Mouse (Mus musculus): ENCODE measurements around the gene Slc45a1. TPM values are rescaled to one million over a fixed set of nuclear protein-coding genes. Genes with fewer than 3 reads are reported as not detected.

Gene Slc45a1
- not detected in 2 replicates for total RNA-seq (2015; ENCODE audit: low replicate concordance)
- total RNA-seq (2017; ENCODE audit: low replicate concordance), result not detected in 2 replicates

DNA sequence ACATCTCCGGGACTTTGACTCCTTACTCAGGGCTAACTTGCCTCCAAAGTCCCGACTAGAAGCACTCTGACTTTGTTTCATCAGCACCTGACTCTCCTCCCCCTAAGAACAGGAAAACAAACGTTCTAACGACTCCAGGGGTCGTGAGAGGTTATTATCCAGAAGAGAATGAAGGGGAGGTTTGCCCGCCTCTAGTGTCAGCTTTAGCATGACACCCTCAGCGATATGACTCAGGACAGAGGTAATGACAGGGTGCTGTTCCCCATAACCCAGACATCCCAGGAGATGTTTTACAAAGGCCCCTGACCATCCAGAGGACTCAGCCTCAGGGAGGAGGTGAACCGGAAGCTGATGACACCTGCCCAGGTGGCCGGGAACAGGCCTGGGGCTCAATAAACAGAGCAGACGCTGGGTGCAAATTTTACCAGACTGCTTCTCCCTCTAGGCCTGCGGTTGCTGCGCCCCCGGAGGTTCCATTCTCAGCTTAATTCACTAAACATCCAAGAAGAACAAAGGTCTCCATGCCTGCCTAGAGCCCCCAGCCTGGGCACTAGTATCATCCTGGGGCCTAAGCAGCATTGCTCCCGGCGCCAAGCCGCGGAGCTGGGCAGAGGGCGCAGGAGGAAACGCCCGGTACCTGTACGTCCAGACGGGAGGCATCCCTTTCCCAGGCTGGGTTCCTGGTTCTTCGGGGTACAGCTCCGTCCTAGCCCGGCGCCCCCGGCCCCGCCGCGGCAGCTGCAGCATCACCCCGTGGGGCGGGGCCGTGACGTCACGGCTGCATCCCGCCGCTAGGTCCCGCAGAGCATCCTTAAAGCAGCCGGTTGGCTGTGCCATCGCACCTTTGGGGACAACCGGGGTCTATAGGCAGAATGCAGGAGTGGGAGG lies at the start of gene Slc45a1:
Slc45a1 (minus strand) TSS at position 785 of the 888 bp plus-strand sequence.
- no peak for ATAC-seq (replicated peaks; ENCODE audit: low FRiP score, poor library complexity, severe bottlenecking)

GRCm38 (mm10) chr4:150700849-150701248 lies 48.9 kb upstream of the Slc45a1 start:
- ATAC-seq (replicated peaks; ENCODE audit: low FRiP score, poor library complexity, severe bottlenecking), result no peak

- ATAC-seq (replicated peaks; ENCODE audit: low FRiP score, poor library complexity, severe bottlenecking), result no peak
Measured at GRCm38 (mm10) chr4:150694434-150695108, 42.6 kb upstream of the Slc45a1 start.

- no peak for ATAC-seq (replicated peaks; ENCODE audit: low FRiP score, poor library complexity, severe bottlenecking)
Measured at GRCm38 (mm10) chr4:150692861-150693403, 41.0 kb upstream of the Slc45a1 start.

GRCm38 (mm10) chr4:150690759-150691158 lies 38.8 kb upstream of the Slc45a1 start:
- ATAC-seq (replicated peaks; ENCODE audit: low FRiP score, poor library complexity, severe bottlenecking), result no peak

- no peak for ATAC-seq (replicated peaks; ENCODE audit: low FRiP score, poor library complexity, severe bottlenecking)
Measured at GRCm38 (mm10) chr4:150689553-150689952, 37.6 kb upstream of the Slc45a1 start.

GRCm38 (mm10) chr4:150687126-150687753 lies 35.3 kb upstream of the Slc45a1 start:
- no peak for ATAC-seq (replicated peaks; ENCODE audit: low FRiP score, poor library complexity, severe bottlenecking)

DNA sequence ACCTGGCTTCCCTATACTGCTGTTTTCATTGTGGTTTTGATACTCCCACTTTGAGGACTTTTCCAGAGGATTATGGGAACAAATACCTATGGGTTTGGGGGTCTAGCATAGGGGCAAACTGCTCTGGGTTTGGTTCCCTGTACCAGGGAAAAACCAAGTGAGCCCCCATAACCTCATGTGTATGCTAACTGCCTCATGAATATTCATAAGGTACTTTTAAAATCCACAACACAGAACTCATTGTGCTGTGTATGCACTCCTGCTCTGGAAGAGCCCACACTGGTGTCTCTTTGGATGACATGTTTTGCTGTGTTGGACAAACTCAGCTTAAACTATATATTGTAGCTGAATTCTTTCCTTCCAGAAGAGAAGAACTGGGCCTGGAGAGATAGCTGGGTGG lies 34.6 kb upstream of the Slc45a1 start:
- ATAC-seq (replicated peaks; ENCODE audit: low FRiP score, poor library complexity, severe bottlenecking), result no peak

DNA sequence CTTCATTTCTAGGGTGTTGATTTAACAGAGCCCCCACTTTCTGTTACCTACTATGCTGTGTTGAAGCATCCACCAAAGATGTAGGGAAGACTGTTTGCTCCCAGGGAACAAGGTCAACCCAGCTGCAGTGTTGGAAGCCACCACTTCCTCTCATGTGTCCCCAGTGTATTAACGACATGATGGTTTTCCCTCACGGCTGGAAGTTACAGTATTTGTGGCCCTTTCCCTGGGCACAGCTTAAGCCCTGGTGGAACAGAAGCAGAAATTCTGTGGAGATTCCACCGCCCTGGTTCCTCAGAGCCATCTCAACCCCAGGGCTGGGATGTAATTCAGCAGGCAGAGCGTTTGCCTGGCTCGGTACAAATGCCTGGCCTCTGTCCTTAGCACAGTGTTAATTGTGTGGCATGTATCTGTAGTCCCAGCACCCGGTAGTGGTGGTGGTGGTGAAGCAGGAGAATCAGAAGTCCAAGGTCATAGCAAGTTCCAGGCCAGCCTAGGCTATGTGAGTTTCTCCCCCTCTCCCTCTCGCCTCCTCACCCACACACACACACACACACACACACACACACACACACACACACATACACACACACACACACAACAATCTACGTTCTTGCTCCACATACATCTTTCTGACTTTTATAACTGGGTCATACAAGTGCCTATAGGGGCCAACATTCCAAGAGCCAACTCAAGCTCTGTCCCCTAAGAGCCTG lies 34.0 kb upstream of the Slc45a1 start:
- ATAC-seq (replicated peaks; ENCODE audit: low FRiP score, poor library complexity, severe bottlenecking), result no peak

- no peak for ATAC-seq (replicated peaks; ENCODE audit: low FRiP score, poor library complexity, severe bottlenecking)
Measured at GRCm38 (mm10) chr4:150685043-150685777, 33.2 kb upstream of the Slc45a1 start.

- ATAC-seq (replicated peaks; ENCODE audit: low FRiP score, poor library complexity, severe bottlenecking), result no peak
Measured at GRCm38 (mm10) chr4:150680373-150680772, 28.4 kb upstream of the Slc45a1 start.

DNA sequence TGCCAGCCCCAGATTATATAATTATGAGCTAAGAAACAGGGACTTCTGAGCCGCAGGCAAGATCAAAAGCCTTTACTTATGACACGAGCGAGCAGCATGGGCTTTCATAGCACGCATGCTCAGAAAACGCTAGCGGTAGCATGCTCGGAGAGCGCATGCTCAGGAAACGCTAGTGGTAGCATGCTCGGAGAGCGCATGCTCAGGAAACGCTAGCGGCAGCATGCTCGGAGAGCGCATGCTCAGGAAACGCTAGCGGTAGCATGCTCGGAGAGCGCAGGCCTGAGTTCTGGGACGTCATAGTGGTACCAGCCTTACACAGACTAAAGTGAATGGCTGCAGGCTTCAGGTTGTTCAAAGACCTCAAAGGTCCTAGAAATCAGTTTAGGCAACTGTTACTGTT lies 26.8 kb upstream of the Slc45a1 start:
- ATAC-seq (replicated peaks; ENCODE audit: low FRiP score, poor library complexity, severe bottlenecking), result no peak

DNA sequence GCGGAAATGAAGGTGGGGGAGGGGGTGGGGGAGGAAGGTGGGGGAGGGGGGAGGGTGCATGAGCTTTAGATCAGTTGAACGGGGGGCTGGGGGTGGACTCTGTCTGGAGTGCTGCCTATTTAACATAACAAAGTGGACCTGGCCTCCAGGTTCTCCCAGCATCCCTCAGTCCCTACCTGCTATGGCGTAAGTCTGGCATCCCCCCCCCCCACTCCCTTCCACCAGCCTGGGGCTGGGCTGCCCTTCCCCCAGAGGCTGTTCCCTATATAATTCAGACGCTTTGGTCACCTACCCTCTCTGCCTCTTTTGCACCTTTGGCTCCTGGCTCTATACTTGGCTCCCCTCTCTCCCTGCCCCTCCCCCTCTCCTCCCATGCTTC lies 25.9 kb upstream of the Slc45a1 start:
- ATAC-seq (replicated peaks; ENCODE audit: low FRiP score, poor library complexity, severe bottlenecking), result no peak

DNA sequence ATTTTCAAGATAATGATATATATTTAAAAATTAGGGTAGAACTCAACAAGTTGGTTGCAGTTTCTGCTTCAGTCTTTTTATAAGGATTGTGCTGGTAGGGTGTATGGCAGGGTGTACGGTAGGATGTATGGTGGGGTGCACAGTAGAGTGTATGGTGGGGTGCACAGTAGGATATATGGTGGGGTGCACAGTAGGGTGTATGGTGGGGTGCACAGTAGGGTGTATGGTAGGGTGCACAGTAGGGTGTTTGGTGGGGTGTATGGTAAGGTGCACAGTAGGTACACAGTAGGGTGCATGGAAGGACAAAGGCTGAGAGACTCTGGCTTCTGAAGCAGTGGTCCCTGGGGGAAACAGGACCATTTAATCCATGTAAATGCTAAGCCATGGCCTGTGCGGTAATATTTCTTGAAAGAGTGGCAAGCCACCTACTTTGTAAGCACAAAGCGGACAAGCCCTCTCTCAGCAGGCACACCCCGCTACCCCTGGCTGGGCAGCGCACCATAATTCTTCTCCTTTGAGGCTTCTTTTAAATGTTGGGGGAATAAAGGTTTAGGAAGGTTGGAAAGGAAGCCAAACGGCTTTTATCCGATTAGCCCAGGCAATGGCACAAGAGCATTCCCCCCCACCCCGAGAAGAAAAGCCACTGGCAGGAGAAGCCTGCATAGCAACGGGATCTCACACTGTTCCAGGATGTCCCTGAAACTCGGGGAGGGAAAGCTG lies 25.3 kb upstream of the Slc45a1 start:
- ATAC-seq (replicated peaks; ENCODE audit: low FRiP score, poor library complexity, severe bottlenecking), result no peak

DNA sequence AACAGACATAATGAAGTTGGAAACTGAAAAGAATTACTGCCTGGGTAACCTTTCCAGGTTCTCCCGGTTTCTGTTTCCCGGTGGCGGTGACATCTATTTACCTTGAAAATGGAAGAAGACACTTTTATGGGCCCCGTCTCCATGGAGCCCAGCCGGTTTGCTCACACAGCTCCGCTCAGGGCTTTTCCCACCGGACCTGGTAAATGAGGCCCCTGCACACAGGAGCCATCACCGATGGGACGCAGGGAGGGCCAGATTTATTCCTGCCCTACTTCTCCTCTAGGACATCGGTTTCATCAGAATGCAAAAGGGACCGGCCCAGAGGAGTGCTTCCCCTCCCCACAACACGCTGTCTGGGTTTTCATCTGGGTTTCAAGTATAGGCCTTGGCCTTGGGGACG lies 24.1 kb upstream of the Slc45a1 start:
- ATAC-seq (replicated peaks; ENCODE audit: low FRiP score, poor library complexity, severe bottlenecking), result no peak

- ATAC-seq (replicated peaks; ENCODE audit: low FRiP score, poor library complexity, severe bottlenecking), result no peak
Measured at GRCm38 (mm10) chr4:150675274-150675673, 23.3 kb upstream of the Slc45a1 start.

DNA sequence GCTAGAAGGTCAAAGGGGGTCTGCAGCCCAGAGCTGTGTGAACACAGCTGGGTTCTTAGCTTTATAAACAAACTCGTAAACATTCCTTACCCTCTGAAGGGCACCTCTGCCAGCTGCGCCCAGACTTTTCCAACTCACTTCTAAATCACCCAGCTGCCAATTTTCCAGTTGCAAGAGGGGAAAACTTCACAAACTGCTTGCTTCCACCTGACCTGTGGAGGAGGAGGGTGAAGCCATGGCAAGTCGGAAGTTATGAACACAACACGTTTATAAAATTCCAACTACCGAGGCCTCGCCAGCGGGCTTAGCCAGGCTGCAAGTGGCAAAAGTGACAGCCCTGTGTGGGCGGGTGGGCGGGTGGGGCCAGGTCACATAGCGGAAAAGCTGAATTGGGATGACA lies 13.8 kb upstream of the Slc45a1 start:
- no peak for ATAC-seq (replicated peaks; ENCODE audit: low FRiP score, poor library complexity, severe bottlenecking)

- no peak for ATAC-seq (replicated peaks; ENCODE audit: low FRiP score, poor library complexity, severe bottlenecking)
Measured at GRCm38 (mm10) chr4:150664726-150665125, 12.8 kb upstream of the Slc45a1 start.

Measured in erythroid progenitor cell, adult 5-6 weeks (primary cell).